Mouse (Mus musculus) midbrain, embryonic 10.5 days (tissue): ENCODE measurements at regions not wholly inside any gene's neighbourhood (a gene's known extent, or its start where the extent isn't known, plus 50 kb on each side); places are given as distances from the start of the nearest gene placed in this dataset.
"Not testable (repeated sequence)": the region's sequence is repeated elsewhere in the genome, so short reads cannot be mapped to it uniquely, and the experiment has no call there.

Experiments used
- DNase-seq: peaks from one replicate; pipeline ENCODE4 v3.0.0-alpha.2; 2017; ENCODE audit warnings: low spot score
- H3K27ac ChIP-seq: fragments of 300-500 bp; sonication (generic); replicated peaks from 2 replicates; pipeline ENCODE4 v1.5.1; 2016; ENCODE audit warnings: mild to moderate bottlenecking
- H3K27me3 ChIP-seq: fragments of 300-500 bp; sonication (generic); 2 replicates; pipeline ENCODE4 v1.6.1; 2016; ENCODE audit warnings: low read depth, mild to moderate bottlenecking; ENCODE audit not compliant: poor library complexity, severe bottlenecking
- H3K36me3 ChIP-seq: fragments of 300-500 bp; sonication (generic); 2 replicates; pipeline ENCODE4 v1.6.1; 2016; ENCODE audit warnings: mild to moderate bottlenecking, moderate library complexity
- H3K4me1 ChIP-seq: fragments of 300-500 bp; sonication (generic); 2 replicates; pipeline ENCODE4 v1.6.1; 2016
- H3K4me3 ChIP-seq: fragments of 300-500 bp; sonication (generic); 2 replicates; pipeline ENCODE4 v1.5.1; 2016; ENCODE audit warnings: mild to moderate bottlenecking, moderate library complexity
- H3K9me3 ChIP-seq: fragments of 300-500 bp; sonication (generic); replicated peaks from 2 replicates; pipeline ENCODE4 v1.6.1; 2016; ENCODE audit warnings: mild to moderate bottlenecking
- WGBS: fragments of 180-500 bp; shearing (Covaris S2); methylation state at CpG from one replicate; pipeline ENCODE4 v1.1.7; 2016; 5-methylcytosine and 5-hydroxymethylcytosine counted together

DNA sequence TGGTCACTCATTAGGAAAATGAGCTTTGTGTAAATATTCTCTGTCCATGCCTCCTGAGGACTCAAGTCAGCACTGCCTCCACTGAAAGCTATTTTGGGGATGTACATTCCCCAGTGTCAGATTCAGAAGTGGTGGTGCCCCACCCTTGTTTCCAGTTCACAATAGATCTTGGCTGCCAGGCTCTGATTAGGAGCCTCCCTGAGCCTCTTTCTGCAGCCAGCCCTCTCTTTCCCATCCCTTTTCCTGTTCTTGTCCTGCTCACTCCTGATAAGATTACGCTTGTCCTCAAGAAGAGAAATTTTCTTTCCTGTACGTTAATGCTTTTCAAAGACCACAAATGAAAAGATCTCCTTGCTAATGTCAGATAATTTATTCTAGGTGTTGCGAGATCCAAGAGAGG, 465.2 kb downstream of the Ets1 start:
- Histone ChIP-seq H3K27me3 (no peaks in the 10 kb centered on the region), H3K27ac (no peak overlapping the region), H3K9me3 (no peaks in the 10 kb centered on the region), H3K4me1 (peaks cover 5% of the 10 kb centered on the region; the same call in 1 of the 2 replicates), H3K36me3 (no peaks in the 10 kb centered on the region), H3K4me3 (no peak overlapping the region)
- no peak for DNase-seq
- 81% methylated on average over 3 of the region's 3 CpGs for WGBS

DNA sequence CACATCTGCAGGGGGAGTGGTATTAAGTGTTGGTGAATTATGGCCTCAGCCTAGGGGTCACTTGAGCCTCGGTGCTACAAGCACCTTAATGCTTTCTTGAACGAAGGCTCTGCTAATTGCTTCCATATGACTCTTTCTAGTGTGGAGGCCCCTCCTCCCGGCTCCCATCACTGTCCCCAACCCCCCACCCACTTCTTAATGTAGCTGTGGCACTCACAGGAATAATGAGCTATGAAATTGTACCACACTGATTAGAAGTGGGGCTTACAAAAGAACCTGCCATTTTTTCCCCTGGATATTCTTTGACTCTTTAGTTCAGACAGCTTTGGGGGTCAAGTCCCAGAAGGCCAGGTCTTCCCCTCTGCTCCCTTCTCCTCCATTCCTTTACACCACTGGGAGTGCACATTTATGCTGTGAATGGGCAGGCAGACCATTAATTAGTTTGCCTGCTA, 468.6 kb downstream of the Ets1 start:
- Histone ChIP-seq H3K27ac (no peak overlapping the region), H3K4me3 (no peak overlapping the region), H3K27me3 (no peaks in the 10 kb centered on the region), H3K9me3 (no peaks in the 10 kb centered on the region), H3K4me1 (peaks cover 5% of the 10 kb centered on the region; the same call in 1 of the 2 replicates), H3K36me3 (no peaks in the 10 kb centered on the region)
- DNase-seq: no peak
- WGBS: 58% methylated on average over 3 of the region's 3 CpGs

DNA sequence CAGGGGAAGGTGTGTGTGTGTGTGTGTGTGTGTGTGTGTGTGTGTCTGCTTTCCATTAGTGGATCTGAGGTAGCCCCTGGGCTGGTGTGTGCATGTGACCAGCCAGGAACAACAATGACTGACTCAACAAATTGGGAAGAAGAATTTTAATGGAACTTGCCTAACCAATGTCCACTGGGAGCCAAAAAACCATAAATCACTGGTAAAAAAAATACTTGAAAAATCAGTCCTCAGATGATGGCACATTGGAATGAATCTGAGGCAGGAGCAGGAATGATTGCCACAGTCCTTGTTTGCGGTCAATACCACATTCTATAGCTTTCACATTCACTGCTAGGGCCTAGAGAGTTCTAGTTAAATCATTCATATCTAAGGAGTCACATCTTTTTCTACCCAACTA, 487.8 kb downstream of the Ets1 start:
- no peaks in the 10 kb centered on the region for H3K4me1 ChIP-seq
- H3K4me3 ChIP-seq: no peak overlapping the region
- DNase-seq: no peak
- 97% methylated on average over 1 of the region's 1 CpGs for WGBS
- H3K9me3 ChIP-seq: no peaks in the 10 kb centered on the region
- H3K36me3 ChIP-seq: no peaks in the 10 kb centered on the region
- no peaks in the 10 kb centered on the region for H3K27me3 ChIP-seq
- no peak overlapping the region for H3K27ac ChIP-seq

DNA sequence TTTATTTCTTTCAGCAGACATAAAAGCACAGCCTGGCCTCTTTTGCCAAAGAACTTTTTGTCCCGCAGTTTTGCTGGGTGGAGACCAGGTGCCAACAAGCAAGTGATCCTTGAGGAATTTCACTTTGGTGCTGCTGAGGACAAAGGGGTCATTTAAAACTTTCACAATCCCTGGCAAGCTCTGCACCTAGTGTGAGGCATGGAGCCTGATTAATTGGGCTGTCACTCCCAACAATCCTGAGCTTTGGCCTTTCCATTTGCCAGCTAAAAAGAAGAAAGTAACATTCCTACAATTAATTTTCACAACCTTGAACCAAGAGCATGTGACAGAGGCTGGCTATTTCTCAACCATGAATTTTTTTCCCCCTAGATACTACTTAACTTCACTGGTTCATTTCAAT, 516.2 kb downstream of the Ets1 start:
- Histone ChIP-seq H3K36me3 (no peaks in the 10 kb centered on the region), H3K27ac (no peak overlapping the region), H3K4me3 (no peak overlapping the region), H3K4me1 (no peaks in the 10 kb centered on the region), H3K9me3 (no peaks in the 10 kb centered on the region), H3K27me3 (no peaks in the 10 kb centered on the region)
- 45% methylated on average over 1 of the region's 1 CpGs for WGBS
- DNase-seq: no peak

DNA sequence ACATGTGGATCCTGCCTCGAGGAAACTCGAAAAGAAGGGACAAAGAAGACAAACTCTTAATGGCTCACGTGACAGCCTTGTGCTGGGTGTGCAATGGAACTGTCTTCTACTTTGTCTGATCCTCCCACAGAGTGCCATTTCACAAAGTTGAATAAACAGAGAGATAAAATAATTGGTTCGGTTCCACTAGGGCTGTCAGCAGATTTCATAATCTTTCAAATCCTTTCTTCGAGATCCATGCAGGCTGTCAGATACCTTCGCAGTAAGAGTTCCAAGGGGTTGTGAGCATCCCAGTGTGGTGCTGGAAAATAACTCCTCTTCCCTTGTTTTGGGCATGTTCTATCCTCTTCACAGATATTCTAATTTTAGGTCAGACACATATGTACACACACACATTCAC, 532.1 kb downstream of the Ets1 start:
- Histone ChIP-seq H3K9me3 (no peaks in the 10 kb centered on the region), H3K27ac (no peak overlapping the region), H3K36me3 (no peaks in the 10 kb centered on the region), H3K27me3 (no peaks in the 10 kb centered on the region), H3K4me3 (no peak overlapping the region), H3K4me1 (no peaks in the 10 kb centered on the region)
- WGBS: 86% methylated on average over 6 of the region's 6 CpGs
- no peak for DNase-seq

DNA sequence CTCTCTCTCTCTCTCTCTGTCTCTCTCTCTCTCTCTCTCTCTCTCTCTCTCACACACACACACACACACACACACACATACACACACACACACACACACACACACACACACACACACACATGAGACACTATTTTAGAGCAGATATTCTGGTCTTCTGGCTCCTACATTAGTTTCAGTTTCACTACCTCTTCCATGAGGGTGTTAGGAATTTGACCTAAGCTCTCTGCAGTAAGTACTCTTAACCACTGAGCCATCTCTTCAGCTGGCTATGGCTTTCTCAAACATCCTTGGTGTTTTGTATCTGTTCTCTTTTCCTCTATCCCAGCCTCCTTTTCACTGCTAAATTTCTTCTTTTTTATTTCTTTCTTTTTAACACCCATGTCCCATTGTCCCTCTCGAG, 533.1 kb downstream of the Ets1 start:
- not testable (repeated sequence) for H3K36me3 ChIP-seq, H3K9me3 ChIP-seq, H3K4me1 ChIP-seq, DNase-seq, H3K27ac ChIP-seq, H3K4me3 ChIP-seq, H3K27me3 ChIP-seq
- 91% methylated on average over 1 of the region's 1 CpGs for WGBS

DNA sequence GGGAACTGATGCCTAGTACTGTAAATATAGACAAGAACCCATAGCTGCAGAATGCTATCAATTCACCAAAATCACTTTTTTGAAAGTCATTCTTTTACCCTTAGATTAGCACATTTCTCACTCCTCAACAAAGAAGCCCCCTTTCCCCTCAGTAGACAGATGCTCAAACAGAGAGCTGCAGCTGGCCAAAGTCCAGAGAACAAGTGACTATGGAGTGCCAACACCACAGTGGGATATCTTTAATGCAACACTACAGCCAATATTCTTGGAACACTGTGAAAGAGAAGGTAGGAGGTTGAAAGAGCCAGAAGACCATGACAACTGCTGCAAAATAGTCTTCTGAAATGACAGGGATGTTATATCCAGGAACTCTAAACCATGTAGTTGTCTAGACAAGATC, 544.0 kb downstream of the Ets1 start:
- Histone ChIP-seq H3K9me3 (no peaks in the 10 kb centered on the region), H3K27me3 (no peaks in the 10 kb centered on the region), H3K4me1 (no peaks in the 10 kb centered on the region), H3K27ac (no peak overlapping the region), H3K36me3 (no peaks in the 10 kb centered on the region), H3K4me3 (no peak overlapping the region)
- no peak for DNase-seq

DNA sequence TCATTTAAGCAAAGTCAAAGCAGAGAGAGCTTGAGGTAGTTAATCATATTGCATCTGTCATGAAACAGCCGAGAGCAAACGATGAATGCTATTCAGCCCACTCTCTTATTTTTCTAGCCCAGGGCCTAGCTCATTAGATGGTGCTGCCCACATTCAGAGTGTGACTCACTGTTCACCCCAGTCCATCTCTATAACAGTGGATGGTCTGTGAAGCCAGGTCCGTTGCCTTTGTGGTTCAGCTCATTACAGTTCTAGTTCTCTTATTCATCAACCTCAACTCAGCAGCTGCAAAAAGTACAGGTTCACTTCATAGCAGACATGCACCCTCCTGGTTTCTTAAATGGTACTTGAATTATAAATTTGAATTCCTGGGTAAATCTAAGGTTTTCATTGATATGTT, 551.2 kb downstream of the Ets1 start:
- no peaks in the 10 kb centered on the region for H3K36me3 ChIP-seq
- no peak for DNase-seq
- no peaks in the 10 kb centered on the region for H3K27me3 ChIP-seq
- H3K9me3 ChIP-seq: no peaks in the 10 kb centered on the region
- no peaks in the 10 kb centered on the region for H3K4me1 ChIP-seq
- no peak overlapping the region for H3K27ac ChIP-seq
- no peak overlapping the region for H3K4me3 ChIP-seq
- 94% methylated on average over 3 of the region's 3 CpGs for WGBS

DNA sequence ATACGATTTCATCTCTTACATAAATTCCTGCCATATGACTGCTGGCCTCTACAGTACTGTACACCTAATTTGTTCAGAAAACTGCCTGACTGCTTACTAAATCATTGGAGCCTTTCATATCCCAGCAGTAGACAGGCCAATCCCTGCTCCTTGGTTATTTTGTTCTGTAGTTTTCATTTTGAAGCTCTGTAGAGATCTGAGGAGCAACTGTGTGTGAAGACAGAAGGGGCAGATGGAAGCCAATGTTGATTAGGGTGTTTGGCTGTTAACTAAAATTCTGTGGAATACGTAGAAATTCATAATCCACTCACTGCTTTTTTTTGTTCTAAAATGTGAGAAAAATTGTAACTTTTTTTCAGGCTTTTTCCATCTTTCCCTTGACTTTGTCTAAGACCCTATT, 573.1 kb downstream of the Ets1 start:
- 89% methylated on average over 2 of the region's 2 CpGs for WGBS
- H3K4me1 ChIP-seq: no peaks in the 10 kb centered on the region
- no peak for DNase-seq
- H3K27ac ChIP-seq: no peak overlapping the region
- no peaks in the 10 kb centered on the region for H3K9me3 ChIP-seq
- H3K36me3 ChIP-seq: no peaks in the 10 kb centered on the region
- no peak overlapping the region for H3K4me3 ChIP-seq
- no peaks in the 10 kb centered on the region for H3K27me3 ChIP-seq

DNA sequence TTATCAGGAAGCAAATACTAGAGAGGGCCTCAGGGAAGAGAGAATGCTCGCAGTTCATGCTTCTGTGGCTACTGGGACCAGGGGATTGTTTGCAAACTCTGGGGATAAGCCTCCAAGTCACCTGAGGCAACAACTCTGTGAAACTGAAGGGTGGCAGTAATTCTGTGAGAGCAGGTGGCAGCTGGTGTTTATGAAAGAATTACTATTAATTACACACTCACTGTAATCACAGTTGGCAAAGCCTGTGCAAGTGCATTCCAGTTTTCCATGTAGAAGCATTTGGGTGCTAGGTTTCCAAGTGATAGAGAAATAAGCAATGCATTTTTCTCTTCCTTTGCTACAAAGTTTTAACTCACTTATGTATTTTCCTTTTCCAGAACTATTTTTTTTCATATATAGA, 578.5 kb downstream of the Ets1 start:
- Histone ChIP-seq H3K9me3 (no peaks in the 10 kb centered on the region), H3K36me3 (no peaks in the 10 kb centered on the region), H3K4me1 (no peaks in the 10 kb centered on the region), H3K4me3 (no peak overlapping the region), H3K27ac (no peak overlapping the region), H3K27me3 (no peaks in the 10 kb centered on the region)
- WGBS: 90% methylated on average over 1 of the region's 1 CpGs
- DNase-seq: no peak

DNA sequence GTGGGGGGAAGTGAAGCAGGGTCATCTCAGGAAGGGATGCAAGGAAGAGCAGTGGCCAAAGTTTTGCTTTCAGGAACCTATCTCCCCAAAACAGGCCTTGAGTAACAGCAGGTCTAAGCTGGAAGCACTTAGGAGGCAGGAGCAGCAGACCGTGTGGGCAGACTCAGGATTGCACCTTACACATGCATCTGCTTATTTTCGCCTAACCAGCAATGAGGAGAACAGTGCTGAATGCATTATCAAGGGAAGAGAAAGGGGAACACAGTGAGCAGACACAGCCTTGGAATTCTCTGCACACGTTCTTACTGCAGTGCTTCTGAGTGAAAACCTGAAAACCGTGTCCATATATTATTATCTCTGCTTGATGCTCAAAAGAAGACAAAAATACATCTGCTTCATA, 585.0 kb downstream of the Ets1 start:
- Histone ChIP-seq H3K36me3 (no peaks in the 10 kb centered on the region), H3K9me3 (no peaks in the 10 kb centered on the region), H3K4me3 (no peak overlapping the region), H3K4me1 (no peaks in the 10 kb centered on the region), H3K27ac (no peak overlapping the region), H3K27me3 (no peaks in the 10 kb centered on the region)
- 88% methylated on average over 4 of the region's 4 CpGs for WGBS
- no peak for DNase-seq

DNA sequence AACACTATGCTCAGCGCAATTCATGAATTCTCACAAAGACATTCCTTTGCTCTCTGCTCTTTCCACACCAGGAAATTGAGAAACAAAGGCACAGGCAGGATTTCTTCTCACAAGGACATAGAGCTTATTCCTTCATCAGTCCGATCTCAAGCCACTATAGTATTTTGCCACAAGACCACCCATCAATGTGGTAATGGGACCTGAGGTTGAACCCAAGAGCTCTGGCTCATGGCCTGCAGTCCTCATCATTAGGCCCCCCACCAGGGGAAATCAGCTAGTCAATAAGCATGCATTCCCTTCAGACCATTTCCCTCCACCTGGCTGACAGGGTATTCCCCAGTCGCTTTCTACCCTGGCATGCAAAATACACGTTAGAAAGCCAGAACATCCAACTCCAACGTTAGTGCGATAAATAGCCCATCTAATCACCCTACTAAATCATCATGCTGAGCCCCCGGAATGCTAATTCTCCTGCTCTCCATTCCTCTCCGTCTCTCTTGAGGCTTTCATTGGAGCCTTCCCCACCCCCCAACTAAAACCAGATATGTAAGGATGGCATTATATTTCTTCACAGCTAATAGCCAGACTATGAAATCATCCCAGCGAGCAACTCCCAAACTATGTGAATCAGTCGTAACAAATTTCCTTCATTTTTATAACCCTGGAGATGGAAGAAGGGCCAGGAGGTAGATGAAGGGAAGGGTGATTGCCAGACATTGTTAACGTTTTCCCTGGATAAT, 586.2 kb downstream of the Ets1 start:
- WGBS: 88% methylated on average over 11 of the region's 11 CpGs
- Histone ChIP-seq H3K27me3 (no peaks in the 10 kb centered on the region), H3K4me3 (no peak overlapping the region), H3K36me3 (no peaks in the 10 kb centered on the region), H3K9me3 (no peaks in the 10 kb centered on the region), H3K4me1 (no peaks in the 10 kb centered on the region), H3K27ac (no peak overlapping the region)
- DNase-seq: no peak

DNA sequence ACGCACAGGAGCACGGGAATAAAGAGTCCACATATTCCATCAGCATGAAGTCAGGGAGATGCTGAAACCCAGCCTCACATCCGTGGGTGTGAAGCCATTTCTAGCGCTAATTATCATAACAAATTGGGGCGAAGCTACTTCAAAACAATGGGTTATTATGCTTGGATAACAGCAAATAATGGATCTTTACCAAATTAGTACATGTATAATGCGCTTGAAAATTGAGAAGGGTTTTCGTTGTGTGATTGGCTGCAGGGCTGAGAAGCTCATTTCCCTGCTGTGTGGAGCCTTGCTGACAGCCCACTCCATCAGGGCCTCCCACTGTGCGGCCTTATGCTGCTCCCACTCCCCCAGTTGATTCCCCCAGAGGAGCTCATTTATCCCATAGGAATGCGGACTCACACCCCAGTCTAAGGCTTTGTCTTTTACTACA, 597.7 kb downstream of the Ets1 start:
- WGBS: 34% methylated on average over 9 of the region's 9 CpGs
- no peaks in the 10 kb centered on the region for H3K36me3 ChIP-seq
- H3K9me3 ChIP-seq: no peaks in the 10 kb centered on the region
- no peak overlapping the region for H3K4me3 ChIP-seq
- H3K4me1 ChIP-seq: peaks cover 8% of the 10 kb centered on the region
- H3K27me3 ChIP-seq: no peaks in the 10 kb centered on the region
- no peak for DNase-seq
- H3K27ac ChIP-seq: no peak overlapping the region

DNA sequence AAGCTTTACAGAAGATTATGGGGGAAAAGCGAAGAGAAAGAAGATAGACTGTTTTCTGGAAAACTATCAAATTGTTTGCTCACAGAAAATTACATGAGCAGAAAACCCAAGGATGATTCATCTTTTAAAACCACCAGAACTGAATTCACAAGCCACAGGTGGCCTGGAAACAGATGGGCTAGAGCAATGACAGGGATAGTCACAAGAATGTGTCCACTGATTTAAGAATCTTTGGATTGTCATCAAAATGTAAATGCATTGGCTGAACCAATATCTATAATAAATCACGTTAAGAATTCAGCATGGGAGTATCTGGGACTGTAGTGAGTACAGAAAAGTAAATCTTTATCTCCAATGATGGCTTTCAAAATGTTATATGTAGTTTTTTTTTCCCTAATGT, 602.2 kb downstream of the Ets1 start:
- 93% methylated on average over 2 of the region's 2 CpGs for WGBS

More for the DNA sequence above, 602.2 kb downstream of the Ets1 start:
- Histone ChIP-seq H3K27ac (no peak overlapping the region), H3K9me3 (no peaks in the 10 kb centered on the region), H3K4me3 (no peak overlapping the region), H3K36me3 (no peaks in the 10 kb centered on the region), H3K4me1 (peaks cover 8% of the 10 kb centered on the region), H3K27me3 (no peaks in the 10 kb centered on the region)
- DNase-seq: no peak
